Mouse (Mus musculus): ENCODE measurements around the gene Trappc2l.

Gene Trappc2l

DNA sequence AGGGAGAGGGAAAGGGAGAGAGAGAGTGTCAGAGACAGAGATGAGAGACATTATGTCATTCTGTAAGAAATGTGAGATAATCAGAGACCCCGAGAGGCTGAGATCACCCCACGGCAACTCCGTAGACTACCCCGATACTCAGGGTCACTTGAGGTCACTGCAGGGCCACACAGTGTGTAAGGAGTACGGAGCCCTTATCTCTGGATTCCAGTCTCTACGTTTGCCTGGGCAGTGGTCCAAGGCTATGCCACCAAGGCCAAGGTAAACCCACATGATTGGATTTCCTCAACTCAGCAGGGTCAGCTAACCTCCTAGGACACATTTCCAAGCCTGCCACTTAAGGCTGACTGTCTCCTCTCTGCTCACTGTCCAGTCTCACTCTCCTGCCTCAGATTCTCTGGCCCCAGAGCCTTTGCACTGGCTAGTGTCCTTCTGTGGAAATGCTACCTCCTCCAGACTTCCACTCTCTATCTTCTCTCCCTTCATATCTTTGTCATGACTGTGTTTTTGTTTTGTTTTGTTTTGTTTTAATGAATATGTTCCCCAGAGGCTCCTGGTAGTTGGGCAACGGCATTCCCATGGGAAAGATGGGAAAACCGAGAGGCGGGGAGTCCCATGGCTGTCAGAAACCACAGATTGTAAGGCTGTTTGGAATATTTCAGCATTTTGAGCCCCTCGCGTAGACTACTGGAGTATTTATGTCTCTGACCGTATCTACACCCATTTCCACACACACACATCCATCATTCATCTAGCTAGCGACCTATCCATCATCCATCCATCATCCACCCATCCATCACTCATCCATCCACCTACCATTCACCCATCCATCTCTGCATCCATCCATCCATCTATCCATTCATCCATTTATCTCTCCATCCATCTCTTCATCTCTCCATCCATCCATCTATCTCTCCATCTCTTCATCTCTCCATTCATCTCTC, 44.9 kb downstream of the Trappc2l start:
- peak; percentile 51 for DNase-seq (ENCODE audit: low read depth)

DNA sequence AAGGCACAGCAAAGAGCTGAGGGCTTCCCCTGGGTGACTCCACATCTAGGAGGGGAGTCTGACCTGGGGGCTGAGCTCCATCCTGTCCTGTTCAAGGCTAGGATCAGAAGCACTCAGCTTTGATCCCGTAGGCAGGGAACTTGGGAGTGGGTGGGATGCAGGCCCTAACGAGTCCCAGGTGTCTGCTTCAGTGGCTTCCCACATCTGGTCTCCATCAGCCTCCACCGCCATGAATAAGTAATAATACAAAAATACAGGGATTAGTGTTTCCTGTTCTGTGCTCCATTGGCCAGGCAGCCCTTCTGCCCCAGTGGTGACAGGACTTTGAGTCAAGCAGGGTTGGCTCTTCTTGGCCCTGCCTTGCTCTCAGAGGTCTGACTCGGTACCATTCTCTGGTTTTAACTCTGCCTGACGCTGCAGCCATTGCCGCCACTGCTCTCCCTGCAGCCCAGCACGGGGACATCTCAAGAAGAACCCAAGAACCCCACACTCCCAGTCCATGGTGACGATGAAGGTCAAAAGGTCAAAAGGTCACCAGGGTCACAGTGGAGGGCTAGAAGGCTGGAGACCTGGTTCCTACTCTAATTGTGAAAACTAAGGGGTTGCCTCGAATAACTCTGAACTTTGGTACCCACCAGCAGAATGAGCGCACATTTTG, 46.8 kb downstream of the Trappc2l start:
- peak; percentile 63 for DNase-seq (ENCODE audit: low read depth)

DNA sequence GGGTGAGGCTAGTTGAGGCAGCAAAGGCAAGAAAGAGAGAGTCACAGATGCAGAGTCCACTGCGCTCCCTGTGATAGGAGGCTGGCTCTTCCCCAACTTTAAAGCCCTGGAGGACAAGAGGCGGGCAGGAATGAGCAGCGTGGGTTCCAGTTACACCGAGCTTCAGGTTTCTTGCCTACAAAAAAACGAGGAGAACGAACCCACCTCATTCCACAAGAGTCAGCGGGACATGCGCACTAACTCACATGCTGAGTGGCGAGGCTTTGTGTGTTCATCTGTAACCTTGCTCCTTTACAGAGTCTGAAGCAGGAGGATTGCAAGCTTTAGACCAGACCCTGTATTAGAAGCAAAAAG, 47.3 kb downstream of the Trappc2l start:
- no peak for DNase-seq (ENCODE audit: low read depth)

DNA sequence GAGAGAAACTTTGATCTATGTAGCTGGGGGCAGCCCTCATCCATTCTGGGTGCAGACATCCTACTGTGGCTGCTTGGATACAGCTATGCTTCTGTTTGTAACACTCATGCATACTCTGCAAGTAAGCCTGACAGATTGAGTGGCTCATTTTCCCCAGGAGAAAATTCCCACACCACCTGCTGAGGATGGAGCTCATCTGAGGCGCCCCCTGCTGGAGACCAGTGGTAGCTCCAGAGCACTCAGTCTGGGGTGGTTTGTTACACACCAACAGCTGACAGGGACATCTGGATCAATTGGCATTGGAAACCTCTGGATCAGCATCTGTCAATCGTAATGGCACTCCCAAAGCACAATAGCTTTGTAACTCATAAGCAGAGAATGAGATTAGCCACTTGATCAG, 48.6 kb downstream of the Trappc2l start:
- DNase-seq (ENCODE audit: low read depth): no peak

DNA sequence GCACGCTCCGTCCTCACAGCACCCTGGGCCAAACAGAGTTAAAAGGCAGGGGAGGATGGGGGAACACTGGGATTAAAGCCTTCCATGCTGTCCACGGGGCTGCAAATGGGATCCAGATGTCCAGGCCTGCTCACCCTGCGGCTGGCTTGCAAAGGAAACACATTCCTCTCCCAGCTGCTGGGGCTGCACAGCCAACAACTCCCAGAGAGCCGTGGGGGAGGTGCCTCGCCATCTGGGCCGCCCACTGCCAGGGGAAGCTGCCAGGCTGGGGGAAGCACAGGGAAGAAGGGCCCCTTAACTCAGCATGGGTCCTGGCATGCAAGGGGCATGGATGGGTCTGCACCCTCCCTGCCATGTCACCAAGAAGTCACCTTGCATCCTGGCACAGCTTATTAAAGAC, 49.7 kb downstream of the Trappc2l start:
- peak; percentile 95 for DNase-seq (ENCODE audit: low read depth)

DNA sequence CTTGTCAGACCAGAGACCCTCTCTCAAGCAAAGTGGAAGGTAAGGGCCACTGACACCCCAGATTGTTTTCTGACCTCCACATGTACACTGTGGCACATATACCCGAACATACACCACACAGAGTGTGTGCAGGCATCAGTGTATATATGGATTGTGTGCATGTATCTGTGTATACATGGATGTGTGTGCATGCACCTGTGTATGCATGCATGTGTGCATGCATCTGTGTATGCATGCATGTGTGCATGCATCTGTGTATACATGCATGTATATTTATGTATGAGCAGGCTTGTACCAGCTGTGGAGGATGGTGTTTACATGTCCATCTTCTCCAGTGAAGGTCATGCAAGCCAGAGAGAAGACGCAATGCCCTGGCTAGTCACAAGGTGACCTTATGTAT, 50.5 kb downstream of the Trappc2l start:
- no peak for DNase-seq (ENCODE audit: low read depth)

DNA sequence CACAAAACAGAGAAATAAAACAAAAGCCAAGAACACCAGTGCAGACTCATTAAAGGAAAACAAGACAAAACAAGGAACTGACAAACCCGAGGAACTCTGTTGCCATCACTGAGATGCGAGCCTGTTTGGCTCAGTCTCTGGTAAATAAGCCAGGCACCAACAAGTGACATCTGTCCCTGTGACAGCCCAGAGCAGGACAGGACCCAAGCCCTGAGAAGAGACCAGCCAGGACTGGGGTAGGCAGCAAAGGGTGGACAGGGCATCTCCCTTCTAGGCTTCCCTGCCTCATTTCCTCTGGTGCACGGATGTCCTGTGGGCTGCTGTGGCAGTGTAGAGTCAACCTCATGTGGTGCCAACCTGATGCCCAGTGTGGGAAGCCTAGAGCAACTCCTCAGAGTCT, 51.7 kb downstream of the Trappc2l start:
- no peak for DNase-seq (ENCODE audit: low read depth)

DNA sequence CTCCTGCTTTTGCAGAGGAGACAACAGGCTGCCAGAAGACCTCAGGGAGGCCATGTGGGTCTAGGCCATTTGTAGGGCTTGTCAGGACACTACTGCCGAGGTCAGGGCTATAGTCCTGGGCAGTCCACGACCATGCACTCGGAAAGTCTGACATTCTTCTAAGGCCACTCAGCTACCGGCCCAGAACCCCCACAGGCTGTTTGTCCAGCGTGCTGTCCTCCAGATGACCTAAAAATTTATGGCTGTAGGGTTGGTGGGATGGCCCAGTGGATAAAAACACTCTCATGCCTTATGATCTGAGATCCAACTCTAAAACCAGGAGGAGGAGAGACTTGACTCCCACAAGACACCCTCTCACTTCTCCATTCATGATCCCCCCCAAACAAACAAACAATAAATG, 52.2 kb downstream of the Trappc2l start:
- DNase-seq (ENCODE audit: low read depth): no peak

DNA sequence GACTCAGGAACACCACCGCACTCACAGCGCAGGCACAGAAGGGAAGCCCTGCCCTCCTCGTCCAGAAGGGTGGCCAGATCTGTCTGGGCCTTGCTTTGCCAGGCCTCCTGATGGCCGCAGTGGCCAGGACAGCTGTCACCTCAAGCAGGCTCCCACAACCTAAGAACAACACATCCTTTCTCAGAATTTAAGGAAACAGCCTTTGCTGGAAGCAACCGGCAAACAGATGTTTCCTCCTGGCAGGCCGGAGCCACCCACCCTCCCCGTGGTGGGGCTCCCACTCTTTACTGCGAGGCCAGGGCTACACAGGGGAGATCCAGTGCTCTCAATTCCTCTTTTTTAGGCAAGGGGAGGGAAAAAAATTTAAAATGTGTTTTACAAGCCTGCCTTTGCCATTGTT, 53.8 kb downstream of the Trappc2l start:
- DNase-seq (ENCODE audit: low read depth): no peak

DNA sequence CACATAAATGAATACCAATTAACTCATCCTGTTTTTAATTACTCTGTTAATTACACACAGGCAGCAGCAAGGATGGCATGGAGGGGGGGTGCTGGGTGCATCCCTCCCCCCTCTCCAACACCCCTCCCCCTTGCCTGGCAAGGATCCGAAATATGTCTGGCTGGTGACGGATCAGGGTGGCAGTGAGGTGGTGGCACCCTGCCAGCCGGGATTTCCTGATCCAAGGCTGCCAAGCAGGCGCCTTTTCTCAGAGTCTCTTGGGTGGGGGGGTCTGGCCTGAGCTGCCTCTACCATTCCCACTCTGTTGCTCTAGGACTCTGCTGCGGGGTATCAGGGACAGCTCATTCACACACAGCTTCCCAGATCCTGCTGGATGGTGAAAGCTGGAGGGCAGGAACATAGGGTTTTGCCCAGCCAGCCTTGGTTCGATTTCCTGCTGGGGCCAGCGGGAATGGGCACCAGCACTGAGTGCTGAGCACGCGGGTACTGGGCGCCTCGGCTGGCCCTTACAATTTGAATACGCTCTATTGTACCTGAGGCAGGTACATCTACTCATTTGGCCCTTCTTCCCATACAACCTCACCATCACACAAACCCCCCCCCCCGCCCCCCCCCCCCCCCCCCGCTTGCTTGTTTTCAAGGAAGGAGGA, 54.4 kb downstream of the Trappc2l start:
- peak; percentile 60 for DNase-seq (ENCODE audit: low read depth)
